Mouse (Mus musculus) brain, adult 2 months (tissue): ENCODE results near the gene Rps2.
A peak's percentile ranks its signal among the peaks of the same experiment; 100 is the strongest.

Experiments used
- DNase-seq: peaks from one replicate; pipeline ENCODE4 v3.0.0; 2011; ENCODE audit warnings: low read depth, low spot score

Gene Rps2

DNA sequence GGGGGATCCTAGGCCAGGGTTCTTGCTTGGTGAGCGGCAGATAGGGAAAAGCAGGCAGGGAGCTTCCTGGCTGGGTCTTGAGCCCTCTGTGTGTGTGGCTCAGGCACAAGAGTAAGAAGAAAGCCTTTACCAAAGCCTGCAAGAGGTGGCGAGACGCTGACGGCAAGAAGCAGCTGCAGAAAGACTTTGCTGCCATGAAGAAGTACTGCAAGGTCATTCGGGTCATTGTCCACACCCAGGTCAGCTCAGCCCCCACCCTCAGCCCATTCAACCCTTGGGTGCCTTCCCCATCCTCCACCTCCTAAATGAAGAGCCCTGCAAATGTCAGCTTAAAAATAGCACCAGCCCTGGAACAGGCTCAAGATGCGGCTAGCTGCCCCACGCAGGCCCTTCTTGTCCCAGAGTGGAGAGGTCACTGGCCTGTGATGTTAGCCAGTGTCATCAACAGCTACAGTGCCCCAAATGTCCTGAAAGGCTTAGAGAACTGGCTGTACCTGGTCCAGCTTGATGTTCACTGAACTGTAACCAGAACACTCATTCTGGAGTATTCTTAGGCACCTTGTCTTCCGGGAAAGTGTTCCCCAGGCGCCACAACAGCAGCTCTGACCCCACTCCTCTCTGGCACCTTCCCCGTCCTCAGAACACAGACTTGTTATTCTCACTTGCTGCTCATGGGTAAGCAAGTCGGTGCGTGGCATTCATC is 14.5 kb downstream of the Rps2 start:
- no peak for DNase-seq

DNA sequence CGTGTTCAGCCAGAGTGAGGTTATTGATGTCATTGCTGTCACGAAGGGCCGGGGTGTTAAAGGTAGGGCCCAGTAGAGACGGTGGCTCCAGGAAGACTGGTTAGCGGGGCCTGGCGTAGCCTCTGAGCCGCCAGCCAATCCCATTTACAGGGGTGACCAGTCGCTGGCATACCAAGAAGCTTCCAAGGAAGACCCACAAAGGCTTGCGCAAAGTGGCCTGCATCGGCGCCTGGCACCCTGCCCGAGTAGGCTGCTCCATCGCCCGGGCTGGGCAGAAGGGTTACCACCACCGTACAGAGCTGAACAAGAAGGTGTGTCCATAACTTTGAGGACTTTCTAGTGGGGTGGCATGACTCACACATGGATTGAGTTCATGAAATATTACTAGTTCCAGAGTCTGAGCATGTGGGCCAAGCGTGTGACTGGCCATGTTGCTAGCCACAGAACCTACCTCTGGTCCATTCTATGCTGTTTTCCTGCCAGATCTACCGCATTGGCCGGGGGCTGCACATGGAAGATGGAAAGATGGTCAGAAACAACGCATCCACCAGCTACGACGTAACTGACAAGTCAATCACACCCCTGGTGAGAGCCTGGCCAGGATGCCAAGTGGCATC is 15.6 kb downstream of the Rps2 start:
- DNase-seq = no peak

DNA sequence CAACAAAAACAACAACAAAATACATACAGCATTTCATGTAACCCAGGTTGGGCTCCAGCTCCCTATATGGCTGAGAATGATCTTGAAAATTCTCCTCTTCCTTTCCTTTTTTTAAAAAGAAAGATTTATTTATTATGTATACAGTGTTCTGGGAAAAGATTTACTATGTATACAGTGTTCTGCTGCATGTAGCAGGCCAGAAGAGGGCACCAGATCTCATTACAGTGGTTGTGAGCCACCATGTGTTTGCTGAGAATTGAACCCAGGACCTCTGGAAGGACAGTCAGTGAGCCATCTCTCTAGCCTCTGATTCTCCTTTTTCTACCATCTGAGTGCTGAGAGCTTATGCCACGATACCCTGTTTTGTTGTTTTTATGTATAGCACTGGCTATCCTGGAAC is 16.6 kb downstream of the Rps2 start:
- no peak for DNase-seq

DNA sequence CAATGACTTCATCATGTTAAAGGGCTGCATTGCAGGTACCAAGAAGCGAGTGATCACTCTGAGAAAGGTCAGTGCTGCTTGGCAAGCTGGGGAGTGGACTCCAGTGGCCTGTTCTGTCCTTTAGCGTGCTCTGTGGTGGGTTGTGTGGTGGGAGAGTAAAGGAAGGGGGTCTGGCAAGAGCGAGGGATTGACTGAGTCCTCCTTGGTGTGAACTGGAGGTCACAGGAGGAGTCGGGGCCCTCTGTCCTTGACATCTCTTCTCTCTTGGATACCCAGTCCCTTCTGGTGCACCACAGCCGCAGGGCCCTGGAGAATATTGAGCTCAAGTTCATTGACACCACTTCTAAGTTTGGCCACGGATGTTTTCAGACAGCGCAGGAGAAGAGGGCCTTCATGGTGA is 17.5 kb downstream of the Rps2 start:
- no peak for DNase-seq

DNA sequence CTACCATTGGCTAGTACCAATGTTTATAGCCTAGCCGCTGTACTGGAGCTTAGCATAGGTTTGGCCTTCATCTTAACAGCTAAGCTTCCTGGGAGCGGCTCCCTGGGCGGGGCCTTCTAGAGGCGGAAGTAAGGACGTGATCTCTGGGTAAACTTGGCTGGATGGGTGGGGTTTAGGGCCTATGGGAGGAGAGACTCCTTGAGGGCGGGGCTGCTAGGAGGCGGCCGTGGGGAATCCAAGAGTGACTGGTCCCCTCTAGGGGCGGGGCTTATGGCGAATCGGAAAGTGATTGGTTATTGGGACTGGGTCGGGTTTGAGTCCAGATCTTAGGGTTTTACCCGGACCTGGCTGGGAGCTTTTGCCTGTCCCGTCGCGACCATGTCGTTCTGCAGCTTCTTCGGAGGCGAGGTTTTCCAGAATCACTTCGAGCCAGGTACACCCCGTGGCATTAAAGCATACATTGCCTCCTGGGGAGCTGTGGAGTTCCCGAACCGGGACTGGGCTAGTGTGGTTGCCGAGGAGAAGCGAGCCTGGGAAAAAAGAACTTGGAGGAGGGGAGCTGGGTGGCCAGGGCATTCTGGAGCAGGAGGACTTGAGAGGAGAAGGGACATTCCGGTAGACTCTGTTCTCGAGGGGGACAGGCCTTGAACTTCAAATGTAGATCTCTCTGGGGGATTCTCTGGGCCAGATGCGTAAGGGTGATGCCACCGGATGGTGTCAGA is 18.6 kb downstream of the Rps2 start, which contains the start of gene Msrb1:
Gene Msrb1 (plus strand): TSS at position 313 of the 722 bp plus-strand sequence.
- DNase-seq = peak; percentile 99

DNA sequence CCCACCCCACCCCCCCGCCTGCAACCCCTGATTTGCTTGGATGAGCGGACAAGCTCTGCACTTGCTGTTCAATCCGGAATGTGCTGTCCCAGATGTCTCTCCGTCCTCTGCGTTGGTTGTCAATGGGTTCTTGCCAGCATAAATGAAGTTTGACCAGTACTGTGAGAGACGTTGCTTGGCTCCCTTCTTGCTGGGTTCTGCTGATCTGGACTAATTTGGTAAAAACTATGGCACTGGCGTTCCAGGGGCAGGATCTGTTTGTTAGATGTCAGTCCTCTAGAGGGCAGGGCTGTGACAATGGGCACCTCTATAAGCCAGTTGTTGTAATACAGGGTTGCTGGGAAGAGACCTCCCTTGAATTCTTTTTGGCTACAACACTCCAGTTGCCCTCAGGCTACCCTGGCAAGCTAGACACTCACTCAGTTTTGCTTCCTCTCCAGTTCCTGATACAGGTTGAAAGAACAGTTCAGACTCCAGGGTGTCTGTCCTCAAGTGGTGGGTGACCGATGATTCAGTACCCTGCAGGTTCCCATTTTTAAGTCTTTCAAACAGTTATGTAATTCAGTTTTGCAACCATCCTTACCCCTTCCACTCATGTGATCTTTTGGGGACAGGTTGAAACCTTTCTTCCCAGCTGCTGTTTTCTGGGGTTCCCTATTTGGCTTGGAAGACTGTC is 19.4 kb downstream of the Rps2 start:
- no peak for DNase-seq

DNA sequence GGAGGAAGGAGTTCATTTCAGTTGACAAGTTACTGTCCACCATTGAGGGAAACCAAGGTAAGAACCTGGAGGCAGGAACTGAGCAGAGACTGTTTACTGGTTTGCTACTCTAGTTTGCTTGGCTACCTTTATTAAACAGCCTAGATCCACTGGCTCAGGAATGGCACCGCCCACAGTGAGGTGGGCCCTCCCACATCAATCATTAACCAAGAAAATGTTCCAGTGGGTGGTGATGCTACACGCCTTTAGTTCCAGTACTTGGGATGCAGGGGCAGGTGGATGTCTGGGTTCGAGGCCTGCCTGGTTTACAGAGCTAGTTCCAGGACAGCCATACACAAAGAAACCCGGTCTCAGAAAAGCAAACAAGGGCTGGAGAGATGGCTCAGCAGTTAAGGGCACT is 20.3 kb downstream of the Rps2 start:
- DNase-seq = no peak

DNA sequence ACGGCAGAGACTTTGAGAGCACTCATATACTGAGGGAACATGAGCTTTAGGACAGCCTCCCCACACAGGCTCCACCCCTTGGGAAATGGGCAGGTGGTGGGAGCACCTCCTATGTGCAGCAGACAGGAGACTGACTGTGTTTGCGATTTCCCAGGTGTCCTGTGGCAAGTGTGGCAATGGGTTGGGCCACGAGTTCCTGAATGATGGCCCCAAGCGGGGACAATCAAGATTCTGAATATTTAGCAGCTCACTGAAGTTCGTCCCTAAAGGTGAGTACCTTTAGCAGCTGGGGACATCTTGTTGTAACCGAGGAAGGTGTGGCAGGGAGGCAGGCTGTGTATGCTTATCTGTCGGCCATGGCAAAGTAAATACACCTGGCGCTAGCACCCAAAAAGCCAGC is 22.0 kb downstream of the Rps2 start:
- DNase-seq = no peak

DNA sequence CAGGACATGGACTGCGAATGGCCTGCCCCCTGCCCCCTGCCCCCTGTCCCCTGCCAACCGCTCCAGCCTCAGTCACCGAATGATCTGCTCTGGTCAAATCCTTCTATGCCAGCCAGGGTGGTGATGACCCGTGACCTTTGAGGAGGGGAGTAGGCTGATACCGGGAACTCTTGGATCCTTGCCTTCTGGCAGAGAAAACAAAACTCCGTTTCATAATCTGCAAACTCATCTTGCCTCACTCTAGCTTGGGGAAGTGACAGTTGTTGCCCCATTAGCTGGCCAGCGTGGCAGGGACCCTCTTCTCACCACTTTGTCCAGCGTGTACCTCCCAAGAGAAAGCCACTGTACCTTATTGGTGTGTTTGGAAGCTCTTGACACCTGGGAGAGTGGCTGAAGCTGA is 24.4 kb downstream of the Rps2 start:
- peak; percentile 81 for DNase-seq

DNA sequence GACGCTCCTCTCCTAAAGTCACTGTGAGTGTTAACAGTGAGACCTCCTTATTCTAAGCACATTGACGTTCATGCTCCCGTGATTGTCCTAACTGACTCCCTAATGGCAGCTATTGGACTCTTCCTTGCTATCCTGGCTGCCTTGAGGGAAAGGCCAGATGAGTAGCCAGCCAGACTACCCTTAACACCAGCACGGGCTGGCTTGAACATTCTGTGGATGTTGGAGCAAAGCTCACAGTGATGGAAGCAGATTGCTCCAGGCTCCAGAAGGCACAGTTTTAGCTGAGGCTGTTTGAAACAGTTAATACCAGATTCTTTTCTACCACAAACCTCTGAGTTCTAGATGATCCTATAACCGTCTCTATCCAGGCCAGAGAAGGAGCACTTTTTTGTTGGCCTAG is 26.0 kb downstream of the Rps2 start:
- no peak for DNase-seq

DNA sequence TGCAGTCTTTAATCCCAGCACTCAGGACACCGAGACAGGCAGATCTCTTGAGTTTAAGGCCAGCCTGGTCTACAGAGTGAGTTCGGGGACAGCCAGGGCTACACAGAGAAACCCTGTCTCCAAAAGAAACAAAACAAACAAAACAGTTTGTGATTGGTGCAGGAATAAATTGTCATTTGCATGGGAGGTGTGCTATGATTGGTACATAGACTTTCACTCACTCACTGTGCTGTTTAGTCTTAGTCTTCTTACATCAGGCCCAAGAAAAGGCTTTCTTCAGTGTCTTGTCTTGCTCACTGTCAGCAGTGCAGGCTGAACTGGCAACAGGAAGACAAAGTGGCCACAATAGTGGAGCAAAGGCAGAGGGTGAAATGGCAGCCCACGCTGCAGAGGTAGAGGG is 26.5 kb downstream of the Rps2 start:
- no peak for DNase-seq

DNA sequence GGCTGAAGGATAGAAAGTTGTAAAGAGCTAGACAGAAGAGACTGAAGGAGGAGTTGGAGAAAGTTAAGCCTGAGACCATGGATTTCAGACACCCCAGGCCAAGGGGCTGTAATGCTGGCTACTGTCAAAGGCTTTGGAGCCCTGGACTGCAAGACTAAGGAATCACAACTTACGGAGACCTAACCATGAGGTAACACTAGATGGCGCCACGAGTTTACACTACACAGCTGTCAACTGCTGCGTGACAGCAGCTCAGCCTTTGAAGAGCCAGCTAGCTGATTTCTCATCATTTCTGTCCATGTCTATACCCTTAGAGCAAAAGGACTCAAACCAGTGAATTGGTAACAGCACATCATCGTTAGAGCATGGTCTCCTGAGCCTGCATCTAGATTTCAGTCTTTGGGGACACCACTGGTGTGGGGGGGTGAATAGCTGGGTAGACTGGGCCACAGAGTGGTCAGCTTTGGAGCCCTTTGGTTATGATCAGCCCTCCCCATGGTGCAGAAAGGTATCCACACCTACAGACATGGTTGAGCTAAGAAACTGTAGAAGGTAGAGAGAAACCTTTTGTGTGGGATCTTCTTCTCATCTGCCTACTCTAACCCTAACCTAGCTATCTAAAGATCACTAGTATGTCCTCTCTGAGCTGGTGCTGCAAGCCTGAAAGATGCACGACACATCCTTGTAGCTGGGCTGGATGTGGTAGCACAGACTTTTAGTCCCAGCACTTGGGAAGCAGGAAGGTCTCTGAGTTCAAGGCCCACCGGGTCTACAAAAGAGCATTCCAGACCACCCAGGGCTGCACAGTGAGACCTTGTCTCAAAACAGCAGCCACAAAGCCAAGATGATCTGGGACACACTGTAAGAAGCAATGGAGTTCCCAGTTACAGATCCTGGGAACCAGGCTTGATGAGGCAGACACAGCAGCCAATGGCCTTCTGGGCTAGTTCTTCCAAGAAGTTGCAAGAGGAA is 27.9 kb downstream of the Rps2 start:
- peak; percentile 94 for DNase-seq

DNA sequence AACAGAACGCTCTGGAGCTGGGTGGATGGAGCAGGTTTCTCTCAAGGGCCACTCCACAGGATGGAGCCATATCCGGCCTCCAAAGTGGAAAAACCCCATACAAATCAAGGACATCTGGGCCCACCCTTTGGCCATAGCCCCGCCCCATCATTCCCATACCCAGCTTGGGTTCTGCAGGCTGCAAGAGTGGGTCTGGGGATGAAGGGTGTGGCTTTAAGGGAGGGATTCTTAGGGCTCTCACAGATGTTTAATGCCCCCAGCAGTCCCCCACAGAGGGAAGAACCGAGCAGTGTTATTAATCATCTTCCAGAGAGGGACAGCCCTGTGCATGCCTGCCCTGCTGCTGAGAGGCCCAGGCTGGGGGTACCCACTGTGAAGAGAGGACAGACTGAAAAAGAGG is 29.1 kb downstream of the Rps2 start:
- no peak for DNase-seq

DNA sequence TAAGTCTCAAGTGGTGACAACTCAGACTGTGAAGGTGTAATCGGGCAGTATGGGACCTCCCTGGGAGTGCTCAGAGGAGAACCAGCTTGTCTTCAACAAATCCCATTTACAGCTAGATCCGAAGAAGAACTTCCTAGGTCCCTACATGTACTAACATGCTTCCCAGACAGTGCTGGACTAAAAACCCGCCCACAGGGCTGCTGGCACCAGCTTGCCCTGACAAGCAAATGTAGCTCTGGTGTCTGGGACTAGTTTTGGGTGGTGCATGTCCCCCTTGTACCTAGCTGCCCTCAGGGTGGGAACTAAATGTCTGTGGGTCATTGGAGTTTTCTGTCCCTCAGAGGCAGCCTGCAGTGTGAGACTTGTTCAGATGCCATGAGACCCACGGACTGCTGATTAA is 33.6 kb downstream of the Rps2 start:
- no peak for DNase-seq

DNA sequence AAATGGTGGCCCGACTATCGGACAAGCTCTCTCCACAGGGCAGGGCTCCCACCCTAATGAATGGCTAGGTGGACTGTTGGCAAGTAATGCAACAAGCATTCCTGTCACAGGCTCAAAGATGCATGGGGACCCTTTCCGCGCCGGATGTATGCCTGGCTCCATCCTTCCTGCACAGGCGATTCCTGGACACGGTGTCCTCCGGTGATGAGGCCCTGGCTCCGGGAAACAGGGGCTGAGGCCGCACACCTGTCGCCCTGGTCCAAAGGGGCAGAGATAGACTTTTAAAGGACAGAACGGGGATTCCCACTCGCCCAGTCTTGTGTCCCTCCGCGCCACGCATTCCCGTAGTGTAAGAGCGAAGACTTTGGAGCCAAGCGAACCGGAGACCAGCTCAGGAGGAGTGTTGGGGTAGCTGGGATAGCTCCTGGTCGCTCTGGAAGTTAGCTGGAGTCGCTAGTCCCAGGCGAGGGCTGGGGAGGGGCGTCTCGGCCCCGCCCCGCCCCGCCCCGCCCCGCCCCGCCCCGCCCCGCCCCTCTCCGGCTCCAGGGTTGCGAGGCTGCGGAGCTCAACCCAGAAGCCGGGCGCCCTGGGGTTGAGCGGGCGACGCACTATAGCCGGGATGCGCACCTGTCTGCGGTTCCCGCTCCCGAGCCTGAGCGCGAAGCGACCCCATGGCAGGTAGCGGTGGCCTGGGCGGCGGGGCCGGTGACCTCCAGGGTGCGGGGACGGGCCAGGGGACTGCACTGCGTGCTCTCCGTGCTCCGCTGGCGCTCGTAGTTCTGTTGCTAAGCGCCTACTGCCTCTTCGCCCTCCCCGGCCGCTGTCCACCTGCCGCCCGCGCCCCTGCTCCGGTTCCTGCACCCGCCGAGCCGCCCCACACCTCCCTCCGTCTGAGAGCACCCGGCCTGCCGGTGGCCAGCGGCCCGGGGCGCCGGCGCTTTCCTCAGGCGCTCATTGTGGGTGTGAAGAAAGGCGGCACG is 34.8 kb downstream of the Rps2 start, which contains the start of gene Hs3st6:
Gene Hs3st6 (plus strand): TSS at position 574 of the 980 bp plus-strand sequence.
- no peak for DNase-seq

DNA sequence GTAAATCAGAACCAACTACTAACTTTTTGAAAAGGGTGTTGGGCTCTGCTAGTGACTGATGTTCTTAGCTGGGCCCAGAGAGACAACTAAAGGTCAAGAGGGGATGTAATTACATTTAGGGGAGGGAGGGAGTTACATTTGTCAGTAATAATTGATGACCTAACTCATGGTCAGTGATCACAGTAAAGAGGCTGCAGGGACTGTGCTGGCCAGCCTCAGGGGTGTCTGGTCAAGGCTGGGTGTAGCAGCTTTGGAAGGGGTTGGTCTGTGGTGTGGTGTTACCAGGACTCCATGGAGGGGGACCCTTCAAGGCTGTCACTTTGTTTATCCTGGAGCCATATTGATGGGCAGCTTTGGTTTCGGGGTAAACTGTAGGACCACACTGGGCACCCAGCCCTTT is 39.5 kb downstream of the Rps2 start:
- DNase-seq = no peak

DNA sequence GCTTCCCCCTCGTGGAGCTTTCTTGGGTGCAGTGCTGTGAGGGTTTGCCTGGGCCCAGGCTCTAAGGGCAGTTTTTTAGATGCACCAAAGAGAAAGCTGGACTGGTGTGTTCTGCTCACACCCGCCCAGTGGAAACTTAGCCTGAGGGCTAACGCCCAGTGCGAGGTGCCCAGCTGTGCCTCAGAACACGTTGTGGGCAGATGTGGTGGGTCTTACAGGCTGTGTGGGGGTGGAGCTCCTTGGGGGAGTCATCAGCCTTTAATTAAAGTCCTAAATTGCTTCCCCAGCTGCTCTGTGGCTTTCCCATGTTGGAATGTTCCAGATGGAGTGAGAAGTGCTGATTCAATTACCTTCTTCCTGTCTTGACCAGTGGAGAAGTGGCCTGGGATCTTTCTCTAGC is 43.2 kb downstream of the Rps2 start:
- DNase-seq = no peak

DNA sequence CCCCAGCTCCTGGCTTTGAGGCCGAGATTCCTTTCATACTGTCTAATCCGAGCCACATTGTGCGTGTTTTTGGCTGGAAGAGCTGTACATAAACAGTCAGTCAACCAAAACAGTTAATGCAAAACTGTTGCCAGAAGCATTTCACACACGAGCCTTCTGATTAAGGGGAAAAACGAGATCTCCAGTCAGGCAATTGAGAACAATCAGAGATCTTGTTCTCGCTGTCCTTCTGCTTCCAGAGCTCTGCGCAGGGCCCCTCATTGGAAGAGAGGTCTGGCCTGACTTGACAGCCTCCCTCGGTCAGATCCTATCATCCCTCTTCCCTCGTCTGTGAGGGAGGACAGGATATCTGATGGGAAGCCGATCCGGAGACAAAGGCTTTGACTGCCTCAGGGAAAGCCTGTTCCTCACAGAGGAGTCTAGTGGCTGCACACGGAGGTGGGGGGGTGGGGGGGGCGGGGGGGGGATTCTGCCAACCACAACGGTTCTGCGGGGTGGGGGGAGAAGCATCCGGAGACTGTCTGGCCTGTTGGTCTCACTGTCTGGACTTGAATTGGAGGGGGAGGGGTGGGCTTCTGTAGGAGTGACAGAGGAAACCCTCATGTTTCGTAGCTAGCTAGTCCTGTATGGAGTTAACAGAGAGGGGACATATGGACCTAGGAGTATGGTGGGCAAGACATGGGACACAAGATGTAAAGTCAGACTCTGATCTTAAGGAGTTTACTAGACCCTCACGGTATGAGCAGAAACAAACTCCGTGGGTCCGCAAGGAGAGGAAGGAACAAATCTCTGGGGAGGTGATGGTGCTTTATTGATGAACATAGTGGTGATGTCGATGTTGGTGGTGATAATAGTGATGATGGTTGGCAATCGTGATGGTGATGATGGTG is 47.3 kb downstream of the Rps2 start:
- peak; percentile 9 for DNase-seq
